15 mouse cellular contexts compared by ENCODE assay signal in the genomic region with DNA sequence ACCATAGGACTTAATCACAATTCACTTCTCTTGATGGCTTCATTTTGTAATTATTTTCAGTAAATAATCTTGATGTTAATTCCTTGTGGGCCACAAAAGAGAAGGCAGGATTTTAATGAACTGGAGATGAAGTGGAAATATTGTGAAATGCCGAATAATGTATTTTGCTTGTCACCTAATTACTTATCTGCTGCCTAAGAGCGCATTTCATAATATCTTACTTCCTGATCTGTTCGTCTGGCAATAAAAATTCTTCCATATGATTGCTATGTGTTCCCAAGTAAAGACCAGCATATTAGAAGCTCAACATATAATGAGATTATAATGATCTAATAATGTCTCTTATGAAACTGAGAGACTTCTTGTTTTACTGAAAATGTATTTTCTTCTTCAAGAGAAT.
"Had no signal": no experiment of that assay in that cellular context is flagged by ENCODE, and none has a peak within 500 bp of the region (broad histone marks: within the 10 kb centered on the region; RNA-seq: fewer than 3 reads in every experiment).

No protein-coding gene starts in this region.

- H3K9ac ChIP-seq: neural tube, embryonic 15.5 days; stomach, embryonic 15.5 days had no signal

- H3K27ac ChIP-seq: neural tube, embryonic 15.5 days; stomach, embryonic 15.5 days; stomach, postnatal 0 days had no signal

- H3K4me3 ChIP-seq: neural tube, embryonic 15.5 days; stomach, embryonic 15.5 days had no signal

- H3K27me3 ChIP-seq: neural tube, embryonic 15.5 days; stomach, embryonic 15.5 days had no signal

- H3K9me3 ChIP-seq: neural tube, embryonic 15.5 days; stomach, embryonic 15.5 days had no signal

- H3K36me3 ChIP-seq: neural tube, embryonic 15.5 days; stomach, embryonic 15.5 days had no signal

- DNase-seq: retina, postnatal 1 day; right cerebral cortex, adult 18-20 months; right cerebral cortex, postnatal 14 days; right cerebral cortex, postnatal 25 days; right cerebral cortex, postnatal 4 days; spleen, adult 18-20 months; thymus, adult 18-20 months; thymus, adult 2 months; thymus, postnatal 14 days; thymus, postnatal 25 days; thymus, postnatal 36 days; thymus, postnatal 4 days had no signal

- H3K4me2 ChIP-seq: neural tube, embryonic 15.5 days; stomach, embryonic 15.5 days had no signal

- H3K4me1 ChIP-seq: stomach, embryonic 15.5 days had no signal
